Mouse (Mus musculus) megakaryocyte, embryonic 14.5 days (primary cell): ENCODE data around the gene Gm21973. TPM values are rescaled to one million over a fixed set of nuclear protein-coding genes. Genes with fewer than 3 reads are reported as not detected.

ENCODE experiments used
- H3K27me3 ChIP-seq: replicated peaks from 2 replicates; pipeline ENCODE3; 2012; ENCODE audit warnings: inconsistent platforms
- H3K36me3 ChIP-seq: replicated peaks from 2 replicates; pipeline ENCODE3; 2012; ENCODE audit warnings: low read length, inconsistent platforms, mixed read lengths
- H3K4me1 ChIP-seq: 2 replicates; pipeline ENCODE4 v1.6.1; 2012; ENCODE audit warnings: inconsistent platforms
- H3K4me3 ChIP-seq: replicated peaks from 2 replicates; pipeline ENCODE3; 2012; ENCODE audit warnings: moderate library complexity, mild to moderate bottlenecking, inconsistent platforms
- H3K9me3 ChIP-seq: 2 replicates; pipeline ENCODE4 v1.6.1; 2012; ENCODE audit warnings: inconsistent platforms
- FLI1 ChIP-seq: IDR thresholded peaks from 2 replicates; pipeline ENCODE4 v1.6.1; 2012; ENCODE audit warnings: low read length, inconsistent platforms, mixed read lengths
- GATA1 ChIP-seq: IDR thresholded peaks from 3 replicates; pipeline ENCODE4 v1.6.1; 2012; ENCODE audit warnings: mixed read lengths, low read length, inconsistent platforms, borderline replicate concordance
- polyA plus RNA-seq: library from polyadenylated mRNA; stranded (reverse); fragments of >175 nt; gene quantifications from 2 replicates; pipeline ENCODE4 v1.2.3, GENCODE M21; 2012; ENCODE audit warnings: low replicate concordance; ENCODE audit not compliant: insufficient read depth

Gene Gm21973
- polyA plus RNA-seq, 1 experiment: not detected

GRCm38 (mm10) chr15:10313522-10314455 lies 11.4 kb upstream of the Gm21973 start:
- TF ChIP-seq FLI1: no peak
- TF ChIP-seq GATA1: no peak
- Histone ChIP-seq H3K4me3 (no peak overlapping the region), H3K4me1 (no peaks in the 10 kb centered on the region), H3K27me3 (no peaks in the 10 kb centered on the region), H3K9me3 (no peaks in the 10 kb centered on the region), H3K36me3 (no peaks in the 10 kb centered on the region)

DNA sequence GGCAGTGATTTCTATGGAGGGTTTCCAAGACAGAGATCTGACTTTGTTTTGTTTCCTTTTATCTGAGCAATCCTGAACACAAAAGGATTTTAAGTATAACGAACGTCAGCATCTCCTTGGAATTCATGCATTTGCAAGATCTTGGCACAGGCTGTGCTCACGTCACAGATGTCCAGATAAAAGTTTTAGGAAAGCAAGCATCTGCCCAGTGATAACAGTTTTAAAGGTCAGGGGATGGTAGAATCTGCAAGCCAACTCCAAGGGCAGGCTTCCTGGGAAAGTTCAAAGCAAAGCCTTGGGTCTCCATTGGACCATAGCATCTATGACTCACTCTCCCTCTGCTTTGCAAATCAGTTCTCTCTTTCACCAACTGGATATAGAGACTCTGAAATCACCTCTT lies 5.4 kb downstream of the Gm21973 start:
- H3K4me1 ChIP-seq: no peaks in the 10 kb centered on the region
- no peak overlapping the region for H3K4me3 ChIP-seq

GRCm38 (mm10) chr15:10332566-10332965 lies 7.4 kb downstream of the Gm21973 start:
- H3K4me1 ChIP-seq: no peaks in the 10 kb centered on the region
- H3K4me3 ChIP-seq: no peak overlapping the region
- H3K36me3 ChIP-seq: no peaks in the 10 kb centered on the region
- no peaks in the 10 kb centered on the region for H3K27me3 ChIP-seq
- no peaks in the 10 kb centered on the region for H3K9me3 ChIP-seq
- TF ChIP-seq GATA1 (no peak), FLI1 (no peak)

More for the DNA sequence above, 5.4 kb downstream of the Gm21973 start:
- Histone ChIP-seq H3K9me3 (no peaks in the 10 kb centered on the region), H3K27me3 (no peaks in the 10 kb centered on the region), H3K36me3 (no peaks in the 10 kb centered on the region)
- no peak for TF ChIP-seq GATA1
- no peak for TF ChIP-seq FLI1

DNA sequence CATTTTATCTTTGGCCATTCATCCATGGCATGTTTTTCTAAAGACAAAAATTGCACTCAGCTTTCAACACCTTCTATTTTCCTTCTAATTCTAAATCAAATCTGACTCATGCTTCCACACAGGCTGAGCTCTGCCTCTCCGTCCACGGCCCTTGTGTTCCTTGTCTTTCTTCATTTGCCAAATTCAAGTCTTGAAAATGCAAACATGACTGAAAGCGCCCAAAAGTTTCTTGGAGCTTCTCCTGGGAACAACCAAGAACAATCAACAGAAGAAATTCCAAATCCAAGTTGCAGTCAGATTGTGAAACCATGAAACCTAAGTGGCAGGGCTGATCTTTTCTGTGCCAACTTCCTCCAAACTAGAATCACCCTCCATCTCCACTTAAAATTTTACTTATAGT lies 13.4 kb downstream of the Gm21973 start:
- Histone ChIP-seq H3K4me1 (no peaks in the 10 kb centered on the region), H3K36me3 (no peaks in the 10 kb centered on the region)
- TF ChIP-seq GATA1 (no peak), FLI1 (no peak)

DNA sequence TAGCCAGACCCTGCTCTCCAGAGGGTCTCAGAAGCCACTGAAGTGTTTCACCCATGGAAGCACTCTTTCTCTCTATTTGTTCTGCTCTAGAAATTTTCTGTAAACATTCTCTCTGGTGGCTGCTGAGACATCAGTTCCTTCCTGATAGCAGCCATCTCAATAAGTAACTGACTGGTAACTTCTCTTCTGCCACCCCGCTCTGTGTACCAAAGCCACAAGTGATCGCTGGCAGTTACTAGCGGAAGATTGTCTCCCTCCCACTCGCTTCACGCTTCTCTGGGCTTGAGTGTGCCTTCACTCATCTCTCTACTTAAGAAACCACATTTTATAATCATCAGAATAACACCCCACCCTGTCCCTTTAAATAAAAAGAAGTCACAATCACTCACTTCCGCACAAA lies 21.9 kb downstream of the Gm21973 start:
- no peaks in the 10 kb centered on the region for H3K27me3 ChIP-seq
- no peaks in the 10 kb centered on the region for H3K36me3 ChIP-seq
- H3K4me1 ChIP-seq: no peaks in the 10 kb centered on the region
- no peak for TF ChIP-seq GATA1
- peaks cover 4% of the 10 kb centered on the region for H3K9me3 ChIP-seq
- no peak overlapping the region for H3K4me3 ChIP-seq

More for the DNA sequence above, 13.4 kb downstream of the Gm21973 start:
- H3K9me3 ChIP-seq: no peaks in the 10 kb centered on the region
- no peaks in the 10 kb centered on the region for H3K27me3 ChIP-seq
- H3K4me3 ChIP-seq: no peak overlapping the region

- Histone ChIP-seq H3K9me3 (peaks cover 5% of the 10 kb centered on the region), H3K36me3 (no peaks in the 10 kb centered on the region), H3K4me3 (no peak within 1 kb of the TSS), H3K27me3 (no peaks in the 10 kb centered on the region), H3K4me1 (no peaks in the 10 kb centered on the region)
- TF ChIP-seq GATA1 (no peak), FLI1 (no peak)
Observed at GRCm38 (mm10) chr15:10358039-10358948, 33.1 kb downstream of the Gm21973 start, which contains the start of gene Agxt2. Gene Agxt2, plus strand, starts transcription at chr15:10358532.

DNA sequence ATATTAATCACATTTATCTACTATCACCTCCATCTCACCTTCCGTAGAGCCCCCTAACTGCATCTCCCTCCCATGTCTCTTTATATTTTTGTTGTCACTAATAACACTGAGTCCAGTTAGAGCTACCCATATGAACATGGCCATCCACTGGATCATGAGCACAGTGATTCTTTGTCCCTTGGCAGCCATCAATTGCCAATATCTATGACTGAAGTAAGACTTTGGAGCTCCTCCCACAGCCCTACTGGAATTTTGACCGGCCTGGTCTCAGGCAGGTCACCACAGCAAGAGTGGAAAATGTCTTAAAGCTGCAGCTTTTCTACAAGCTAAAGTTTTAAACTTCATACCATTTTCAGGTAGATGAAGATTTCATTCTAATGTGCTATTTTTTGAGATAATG lies 41.2 kb downstream of the Gm21973 start:
- no peak for TF ChIP-seq GATA1
- TF ChIP-seq FLI1: no peak
- no peaks in the 10 kb centered on the region for H3K36me3 ChIP-seq
- H3K4me1 ChIP-seq: no peaks in the 10 kb centered on the region
- H3K27me3 ChIP-seq: no peaks in the 10 kb centered on the region
- H3K9me3 ChIP-seq: peaks cover 5% of the 10 kb centered on the region
- H3K4me3 ChIP-seq: no peak overlapping the region

DNA sequence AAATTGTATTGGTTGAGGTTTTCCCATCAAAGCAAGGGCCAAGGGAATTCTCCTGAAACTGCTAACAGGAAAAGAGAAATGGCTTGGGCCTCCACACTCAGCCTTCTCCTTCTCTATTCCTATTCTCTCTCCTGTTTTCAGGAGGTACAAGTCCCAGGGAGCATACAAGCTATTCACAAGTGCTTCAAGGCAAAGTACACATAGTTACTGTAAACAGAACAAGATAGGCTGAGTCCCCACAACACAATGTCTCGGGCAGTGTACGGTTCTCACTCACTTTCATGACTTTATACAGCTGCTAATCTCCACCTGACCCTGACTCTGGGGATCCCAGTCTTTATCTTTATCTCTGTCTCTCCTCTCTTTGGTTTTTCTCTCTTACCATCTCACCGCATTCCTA lies 50.2 kb downstream of the Gm21973 start:
- H3K9me3 ChIP-seq: no peaks in the 10 kb centered on the region
- no peaks in the 10 kb centered on the region for H3K4me1 ChIP-seq
- TF ChIP-seq FLI1 (no peak), GATA1 (no peak)
- no peaks in the 10 kb centered on the region for H3K27me3 ChIP-seq
- no peak overlapping the region for H3K4me3 ChIP-seq
- H3K36me3 ChIP-seq: no peaks in the 10 kb centered on the region

GRCm38 (mm10) chr15:10378338-10378959 lies 53.3 kb downstream of the Gm21973 start:
- no peaks in the 10 kb centered on the region for H3K36me3 ChIP-seq
- H3K4me1 ChIP-seq: no peaks in the 10 kb centered on the region
- no peak for TF ChIP-seq FLI1
- H3K4me3 ChIP-seq: no peak overlapping the region
- no peaks in the 10 kb centered on the region for H3K9me3 ChIP-seq
- H3K27me3 ChIP-seq: no peaks in the 10 kb centered on the region
